10 mouse cellular contexts compared by ENCODE assay signal in genomic region chr1:189576311-189577002, GRCm38 (mm10).
A peak's percentile ranks its signal among the peaks of the same experiment; 100 is the strongest.
DNase-seq lines count a peak whose midpoint lies in the region; ATAC-seq lines count a peak whose summit lies in the region.
"Had no signal": no experiment of that assay in that cellular context is flagged by ENCODE, and none has a peak within 500 bp of the region (broad histone marks: within the 10 kb centered on the region; RNA-seq: fewer than 3 reads in every experiment).

No protein-coding gene starts in this region.

- H3K27ac ChIP-seq in hindbrain, embryonic 16.5 days (ENCODE audit: low read depth, low read length): 0 out of 2 replicates have a peak overlapping the region, but pooled peaks have one; percentile 11
- no peak overlapping the region for H3K27ac ChIP-seq in hindbrain, embryonic 11.5 days (ENCODE audit: low read depth, low read length)
- peak overlapping the region; percentile 51 for H3K27ac ChIP-seq in heart, embryonic 13.5 days (replicated peaks)

- no peak for DNase-seq in hindbrain, embryonic 11.5 days (ENCODE audit: low spot score)
- DNase-seq in embryo, embryonic 10.5 days (ENCODE audit: low spot score): peak; percentile 43
- DNase-seq in kidney, adult 9 months: peak; percentile 19
- DNase-seq in right cerebral cortex, postnatal 36 days (ENCODE audit: low spot score in 2 of 2): no peak
- no peak for DNase-seq in thymus, postnatal 4 days
- DNase-seq: lung, postnatal 36 days; thymus, adult 18-20 months had no signal

- no peak overlapping the region for H3K9ac ChIP-seq in hindbrain, embryonic 16.5 days (ENCODE audit: low read depth, low read length)
- no peak overlapping the region for H3K9ac ChIP-seq in hindbrain, embryonic 11.5 days (ENCODE audit: low read depth, low read length)
- H3K9ac ChIP-seq in heart, embryonic 13.5 days: no peak overlapping the region

- H3K36me3 ChIP-seq in hindbrain, embryonic 16.5 days (ENCODE audit: control insufficient read depth, insufficient read depth, low read length): no peaks in the 10 kb centered on the region
- no peaks in the 10 kb centered on the region for H3K36me3 ChIP-seq in hindbrain, embryonic 11.5 days (ENCODE audit: control insufficient read depth, insufficient read depth, low read length)
- no peaks in the 10 kb centered on the region for H3K36me3 ChIP-seq in heart, embryonic 13.5 days

- no peaks in the 10 kb centered on the region for H3K27me3 ChIP-seq in hindbrain, embryonic 16.5 days (replicated peaks; ENCODE audit: control insufficient read depth, insufficient read depth, low read length)
- H3K27me3 ChIP-seq in hindbrain, embryonic 11.5 days (ENCODE audit: control insufficient read depth, insufficient read depth, low read length): no peaks in the 10 kb centered on the region
- H3K27me3 ChIP-seq in heart, embryonic 13.5 days (replicated peaks): peaks cover 4% of the 10 kb centered on the region; the same call in 1 of the 2 replicates

- H3K4me1 ChIP-seq in hindbrain, embryonic 16.5 days (ENCODE audit: control insufficient read depth, insufficient read depth, low read depth, low read length): no peaks in the 10 kb centered on the region
- H3K4me1 ChIP-seq in hindbrain, embryonic 11.5 days (replicated peaks; ENCODE audit: control insufficient read depth, insufficient read depth, low read length): no peaks in the 10 kb centered on the region
- 0 out of 2 replicates have a peak, but pooled peaks cover 7% of the 10 kb centered on the region for H3K4me1 ChIP-seq in heart, embryonic 13.5 days

- no peak overlapping the region for H3K4me2 ChIP-seq in hindbrain, embryonic 16.5 days (ENCODE audit: low read length)
- H3K4me2 ChIP-seq in hindbrain, embryonic 11.5 days (replicated peaks; ENCODE audit: low read depth, low read length): no peak overlapping the region
- no peak overlapping the region for H3K4me2 ChIP-seq in heart, embryonic 13.5 days

- 0 out of 2 replicates have a peak, but pooled peaks cover 2% of the 10 kb centered on the region for H3K9me3 ChIP-seq in hindbrain, embryonic 16.5 days (ENCODE audit: control insufficient read depth, low read length)
- no peaks in the 10 kb centered on the region for H3K9me3 ChIP-seq in hindbrain, embryonic 11.5 days (ENCODE audit: control insufficient read depth, low read length)
- no peaks in the 10 kb centered on the region for H3K9me3 ChIP-seq in heart, embryonic 13.5 days

- H3K4me3 ChIP-seq in hindbrain, embryonic 16.5 days (ENCODE audit: low read length): no peak overlapping the region
- H3K4me3 ChIP-seq in hindbrain, embryonic 11.5 days (ENCODE audit: low read depth, low read length): no peak overlapping the region
- no peak overlapping the region for H3K4me3 ChIP-seq in heart, embryonic 13.5 days

- ATAC-seq in hindbrain, embryonic 16.5 days: no peak
- ATAC-seq in hindbrain, embryonic 11.5 days (ENCODE audit: low FRiP score): no peak
- no peak for ATAC-seq in heart, embryonic 13.5 days (ENCODE audit: extremely low read depth, insufficient number of reproducible peaks, low FRiP score, low TSS enrichment)
- ATAC-seq in CD4-positive, CD25-positive, alpha-beta regulatory T cell, adult 4 months: no peak

- WGBS in hindbrain, embryonic 16.5 days: 57% methylated on average over 11 of the region's 11 CpGs
- WGBS in hindbrain, embryonic 11.5 days: 54% methylated on average over 11 of the region's 11 CpGs
- 46% methylated on average over 11 of the region's 11 CpGs for WGBS in heart, embryonic 13.5 days

Comparison
In these comparisons a context has a peak if more than half of its experiments do, and no peak if none do; other contexts are left out.
1. DNase-seq: peak in embryo, embryonic 10.5 days (single experiment) and kidney, adult 9 months (single experiment); none in hindbrain, embryonic 11.5 days (single experiment), right cerebral cortex, postnatal 36 days (0 of 2) and thymus, postnatal 4 days (single experiment).